Mouse (Mus musculus): Measurements from ENCODE around the gene Mrpl57.

Gene Mrpl57

DNA sequence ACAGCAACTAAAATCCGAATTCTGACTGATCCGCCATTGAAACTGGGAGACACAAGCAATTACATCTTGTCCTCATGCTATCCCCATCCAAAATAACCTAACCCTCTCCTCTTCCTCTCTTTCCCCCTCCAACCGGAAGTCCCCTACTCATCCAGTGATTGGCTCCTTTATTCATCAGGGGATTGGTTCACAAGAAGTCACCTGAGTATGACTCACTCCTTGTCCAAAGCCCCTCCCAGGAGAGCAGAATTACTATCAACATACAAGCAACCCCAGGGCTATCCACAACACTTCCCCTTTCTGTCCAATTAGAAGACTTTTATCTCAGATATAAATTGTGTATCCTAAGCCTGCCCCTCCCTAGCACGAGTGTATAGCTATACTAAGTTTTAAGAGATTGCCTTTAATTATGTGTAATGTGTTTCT lies 36.0 kb downstream of the Mrpl57 start:
- DNase-seq (ENCODE audit: low spot score): no peak

- DNase-seq (ENCODE audit: low spot score): no peak
These were observed 37.1 kb downstream of the Mrpl57 start for GRCm38 (mm10) chr14:57863129-57863528.

DNA sequence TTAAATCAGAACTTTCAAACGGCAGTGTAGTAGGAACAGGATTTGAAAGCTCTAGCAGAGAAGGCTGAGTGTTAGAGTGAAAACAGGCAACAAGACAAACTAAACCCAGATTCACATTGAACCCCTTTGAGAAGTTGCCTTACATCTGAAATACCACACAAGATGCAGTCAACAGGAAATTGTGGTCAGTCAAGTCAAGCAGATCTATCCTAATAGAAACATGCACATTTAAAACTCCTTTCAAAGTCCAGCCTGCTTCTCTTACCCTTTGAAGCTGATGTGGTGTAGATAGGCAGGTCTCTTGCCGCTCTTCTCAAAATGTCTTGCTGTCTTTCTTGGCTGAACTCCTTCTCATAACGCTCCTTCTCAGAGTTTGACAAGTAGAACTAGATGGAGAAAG lies 39.2 kb downstream of the Mrpl57 start:
- no peak for DNase-seq (ENCODE audit: low spot score)

DNA sequence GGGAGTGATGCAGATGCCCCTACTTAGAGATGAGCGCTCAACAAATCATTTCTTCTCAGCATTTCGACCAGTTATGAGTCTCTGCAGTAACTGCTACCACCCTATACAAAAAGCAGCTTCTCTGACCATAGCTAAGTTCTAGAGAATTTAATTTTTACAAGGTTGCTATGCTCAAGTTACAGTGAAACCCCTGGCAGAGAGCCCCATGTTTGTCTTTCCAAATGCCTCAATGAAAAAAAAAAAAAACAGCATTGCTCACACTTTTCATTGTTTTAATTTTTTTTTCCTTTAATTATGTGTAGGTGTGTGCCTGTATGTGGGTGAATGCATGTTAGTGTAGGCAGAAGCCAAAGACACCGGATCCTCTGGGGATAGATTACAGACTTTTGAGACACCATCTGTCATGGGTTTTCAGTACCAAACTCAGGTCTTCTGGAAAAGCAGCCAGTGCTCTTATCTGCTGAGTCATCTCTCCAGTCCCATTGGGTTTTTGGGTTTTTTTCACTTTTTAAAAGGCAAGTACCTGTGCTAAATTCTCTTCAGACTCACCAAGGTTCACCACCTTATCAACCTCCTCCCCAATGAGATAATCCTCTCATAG lies 40.7 kb downstream of the Mrpl57 start:
- no peak for DNase-seq (ENCODE audit: low spot score)

DNA sequence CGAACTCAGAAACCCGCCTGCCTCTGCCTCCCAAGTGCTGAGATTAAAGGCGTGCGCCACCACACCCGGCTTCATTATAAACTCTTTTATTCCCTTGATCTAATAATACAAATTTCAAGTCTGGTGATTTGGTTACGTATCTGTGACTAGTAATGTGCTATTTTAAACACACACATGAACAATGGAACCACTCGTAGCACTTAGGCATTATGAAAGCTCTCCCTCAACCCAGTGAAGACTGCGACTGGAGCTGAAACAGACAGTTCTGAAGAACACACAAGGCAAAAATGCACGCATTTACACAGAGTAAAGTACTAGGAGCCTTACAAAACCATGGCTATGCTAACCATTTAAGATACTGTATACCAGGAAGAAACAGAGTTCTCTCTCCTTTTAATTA lies 51.9 kb downstream of the Mrpl57 start:
- no peak for DNase-seq (ENCODE audit: low spot score)
